Mouse (Mus musculus) stomach, embryonic 16.5 days (tissue): ENCODE data around the gene Pkd1l1. TPM values are rescaled to one million over a fixed set of nuclear protein-coding genes. Genes with fewer than 3 reads are reported as not detected.

Experiments used
- ATAC-seq: fragments of 200-750 bp; cut with Nextera tagmentation; 2 replicates; pipeline ENCODE4 v1.8.0; 2017; ENCODE audit warnings: moderate number of reproducible peaks, moderate TSS enrichment; ENCODE audit not compliant: insufficient read depth, low FRiP score
- H3K27ac ChIP-seq: fragments of 300-500 bp; sonication (generic); 2 replicates; pipeline ENCODE4 v1.5.1; 2014; ENCODE audit warnings: low read length
- H3K27me3 ChIP-seq: fragments of 300-500 bp; sonication (generic); 2 replicates; pipeline ENCODE4 v1.6.1; 2014; ENCODE audit warnings: low read length, control low read depth, mixed read lengths; ENCODE audit not compliant: control insufficient read depth, insufficient read depth
- H3K36me3 ChIP-seq: fragments of 300-500 bp; sonication (generic); 2 replicates; pipeline ENCODE4 v1.6.1; 2014; ENCODE audit warnings: low read length; ENCODE audit not compliant: control insufficient read depth, insufficient read depth
- H3K4me1 ChIP-seq: fragments of 300-500 bp; sonication (generic); 2 replicates; pipeline ENCODE4 v1.6.1; 2014; ENCODE audit warnings: low read length, control low read depth, mixed read lengths; ENCODE audit not compliant: control insufficient read depth, insufficient read depth
- H3K4me2 ChIP-seq: fragments of 300-500 bp; sonication (generic); 2 replicates; pipeline ENCODE4 v1.6.1; 2014; ENCODE audit warnings: low read depth, low read length, mixed read lengths
- H3K4me3 ChIP-seq: fragments of 300-500 bp; sonication (generic); replicated peaks from 2 replicates; pipeline ENCODE4 v1.5.1; 2014; ENCODE audit warnings: mild to moderate bottlenecking, low read length
- H3K9ac ChIP-seq: fragments of 300-500 bp; sonication (generic); 2 replicates; pipeline ENCODE4 v1.6.1; 2014; ENCODE audit warnings: low read length
- H3K9me3 ChIP-seq: fragments of 300-500 bp; sonication (generic); replicated peaks from 2 replicates; pipeline ENCODE4 v1.6.1; 2016; ENCODE audit warnings: low read length, control low read depth; ENCODE audit not compliant: control insufficient read depth
- WGBS: fragments of 180-500 bp; shearing (Covaris S2); extraction: QIAGEN DNeasy Blood & Tissue Kit; methylation state at CpG from one replicate; pipeline ENCODE4 v1.1.7; 2014; 5-methylcytosine and 5-hydroxymethylcytosine counted together
- polyA plus RNA-seq: library from polyadenylated mRNA; unstranded; fragments of >200 nt; fragmentation: Nextera tagmentation; extraction: Ambion mirVana; gene quantifications from 2 replicates; pipeline ENCODE4 v1.2.1, GENCODE M21; 2015

Gene Pkd1l1
- polyA plus RNA-seq, 1 experiment from 2014 or later = 0.09 TPM

DNA sequence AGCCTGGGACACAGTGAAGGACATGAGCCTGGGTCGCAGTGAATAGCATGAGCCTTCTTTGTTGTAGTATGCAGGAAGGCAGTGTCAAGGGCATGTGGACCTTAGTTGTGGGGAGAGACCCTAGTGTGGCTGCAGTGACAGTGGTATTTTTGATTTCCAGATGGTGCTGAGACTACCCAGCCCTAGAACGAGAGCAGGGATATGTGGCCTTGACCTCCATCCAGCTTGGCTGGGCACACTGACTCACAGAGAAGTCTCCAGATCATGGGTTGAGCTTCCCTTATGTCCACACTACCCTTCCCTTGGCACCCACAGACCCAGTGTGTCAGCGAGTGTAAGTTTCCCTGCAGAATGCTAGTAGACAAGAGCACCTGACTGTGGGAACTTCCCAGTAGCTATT, 178.0 kb downstream of the Pkd1l1 start:
- no peak overlapping the region for H3K9ac ChIP-seq

DNA sequence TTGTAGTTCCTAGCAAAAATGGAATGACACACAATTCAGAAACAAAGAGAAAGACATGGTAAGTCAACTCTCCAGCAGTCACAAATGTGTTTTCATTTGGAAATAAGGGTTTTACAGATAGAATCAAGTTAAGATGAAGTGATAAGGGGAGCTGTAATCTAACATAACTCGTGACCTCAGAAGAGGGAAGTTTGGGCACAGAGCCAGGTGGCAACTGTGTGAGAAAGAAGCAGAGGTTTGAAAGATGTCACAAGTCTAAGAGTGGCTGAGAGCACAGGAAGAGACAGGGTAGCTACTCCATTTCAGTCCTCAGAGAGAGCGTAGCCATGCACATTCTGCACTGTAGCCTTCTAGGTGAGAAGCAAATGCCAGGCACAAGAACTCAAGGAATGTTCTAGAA, 180.9 kb downstream of the Pkd1l1 start:
- Histone ChIP-seq H3K4me3 (no peak overlapping the region), H3K27ac (no peak overlapping the region), H3K9me3 (no peaks in the 10 kb centered on the region), H3K9ac (no peak overlapping the region), H3K4me2 (no peak overlapping the region), H3K4me1 (peaks cover 21% of the 10 kb centered on the region), H3K27me3 (no peaks in the 10 kb centered on the region), H3K36me3 (no peaks in the 10 kb centered on the region)
- 63% methylated on average over 2 of the region's 2 CpGs for WGBS
- no peak for ATAC-seq

More for the DNA sequence above, 178.0 kb downstream of the Pkd1l1 start:
- no peak overlapping the region for H3K4me3 ChIP-seq
- H3K36me3 ChIP-seq = no peaks in the 10 kb centered on the region
- no peak overlapping the region for H3K27ac ChIP-seq
- no peak overlapping the region for H3K4me2 ChIP-seq
- H3K27me3 ChIP-seq = no peaks in the 10 kb centered on the region
- peaks cover 12% of the 10 kb centered on the region for H3K4me1 ChIP-seq
- H3K9me3 ChIP-seq = no peaks in the 10 kb centered on the region
- no peak for ATAC-seq
- WGBS = 81% methylated on average over 3 of the region's 3 CpGs

DNA sequence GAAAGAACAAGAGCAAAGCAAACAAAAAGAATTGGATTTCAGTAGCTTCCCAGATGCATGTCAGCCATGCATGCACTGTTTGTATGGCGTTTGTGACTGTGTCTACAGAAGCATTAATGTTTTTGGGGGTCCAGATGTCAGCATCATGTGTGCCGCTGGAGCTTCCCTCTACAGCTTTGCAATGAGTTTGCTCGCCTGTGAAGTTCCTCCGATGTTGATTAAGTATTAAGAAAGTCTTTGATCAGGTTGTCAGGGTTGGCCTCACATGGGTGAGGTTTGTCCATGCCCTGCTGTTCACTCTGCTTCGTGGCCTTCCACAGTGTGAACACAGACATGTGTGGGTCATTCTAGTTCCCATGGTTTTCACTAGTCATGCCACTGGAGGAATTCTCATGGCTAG, 183.9 kb downstream of the Pkd1l1 start:
- Histone ChIP-seq H3K4me1 (peaks cover 18% of the 10 kb centered on the region), H3K4me2 (no peak overlapping the region), H3K27ac (peak overlapping the region; percentile 66), H3K27me3 (no peaks in the 10 kb centered on the region), H3K36me3 (no peaks in the 10 kb centered on the region), H3K9me3 (no peaks in the 10 kb centered on the region), H3K9ac (no peak overlapping the region), H3K4me3 (no peak overlapping the region)
- WGBS = 61% methylated on average over 5 of the region's 5 CpGs
- no peak for ATAC-seq

DNA sequence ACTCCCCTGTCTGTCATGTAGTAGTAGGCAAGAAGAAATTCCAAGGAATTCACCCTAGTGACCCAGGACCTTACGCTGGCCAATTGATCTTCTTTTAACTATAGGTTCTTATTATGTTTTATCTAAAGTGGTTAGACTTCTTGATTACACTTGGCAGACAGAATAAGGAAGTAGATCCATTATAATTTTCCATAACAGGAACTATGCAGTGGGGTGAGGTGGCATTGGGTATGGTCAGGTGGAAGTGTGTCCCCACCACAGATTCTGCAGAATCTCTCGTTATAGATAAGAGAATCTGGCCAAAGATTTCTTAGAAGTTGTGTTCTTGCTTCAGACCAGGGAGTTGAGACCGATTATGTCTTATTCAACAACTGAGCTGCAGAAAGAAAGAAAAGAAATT, 185.5 kb downstream of the Pkd1l1 start:
- Histone ChIP-seq H3K27me3 (no peaks in the 10 kb centered on the region), H3K9ac (no peak overlapping the region), H3K4me3 (no peak overlapping the region), H3K27ac (no peak overlapping the region), H3K4me2 (no peak overlapping the region), H3K36me3 (no peaks in the 10 kb centered on the region), H3K4me1 (peaks cover 18% of the 10 kb centered on the region), H3K9me3 (no peaks in the 10 kb centered on the region)
- no peak; the same call in 1 of the 2 replicates for ATAC-seq
- 64% methylated on average over 3 of the region's 3 CpGs for WGBS

DNA sequence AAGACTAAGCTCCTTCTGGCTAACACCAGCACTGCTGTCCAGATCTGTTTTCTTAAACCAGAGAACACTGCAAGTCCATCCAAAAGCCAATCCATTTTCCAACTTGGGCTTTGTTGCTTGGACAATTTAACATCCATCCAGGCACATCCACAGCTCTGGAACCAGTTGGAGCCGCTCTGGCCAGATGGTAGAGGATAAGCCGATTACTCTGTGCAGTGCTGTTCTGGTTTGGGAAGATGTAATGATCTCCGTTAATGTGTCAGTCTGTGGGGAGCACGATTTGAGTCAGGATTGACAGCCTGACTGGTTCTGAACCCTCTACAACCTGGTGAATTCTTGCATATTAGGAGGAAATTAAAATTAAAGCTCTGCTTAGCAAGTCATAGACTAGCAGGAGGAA, 188.7 kb downstream of the Pkd1l1 start:
- WGBS = 80% methylated on average over 4 of the region's 4 CpGs
- H3K9ac ChIP-seq = no peak overlapping the region

DNA sequence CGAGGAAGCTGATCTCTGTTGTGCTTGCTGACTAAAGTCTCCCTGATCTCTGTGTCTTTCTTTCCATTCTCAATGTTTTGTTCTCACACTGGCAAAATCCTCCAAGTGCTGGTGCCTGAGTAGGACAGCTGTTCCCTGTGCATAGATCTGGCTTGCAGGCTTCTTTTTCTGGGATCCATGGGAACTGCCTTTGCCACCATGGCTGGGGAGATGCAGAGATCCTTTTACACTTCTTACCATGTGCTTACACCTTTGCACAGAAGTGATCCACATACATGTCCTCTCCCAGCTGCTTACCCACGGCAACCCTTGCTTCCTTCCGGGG, 191.0 kb downstream of the Pkd1l1 start:
- ATAC-seq = no peak
- peak overlapping the region; percentile 65 for H3K27ac ChIP-seq
- WGBS = 58% methylated on average over 3 of the region's 3 CpGs

More for the DNA sequence above, 188.7 kb downstream of the Pkd1l1 start:
- Histone ChIP-seq H3K27me3 (no peaks in the 10 kb centered on the region), H3K4me3 (no peak overlapping the region), H3K36me3 (no peaks in the 10 kb centered on the region), H3K4me1 (peaks cover 23% of the 10 kb centered on the region), H3K27ac (no peak overlapping the region), H3K4me2 (no peak overlapping the region), H3K9me3 (no peaks in the 10 kb centered on the region)
- no peak for ATAC-seq

DNA sequence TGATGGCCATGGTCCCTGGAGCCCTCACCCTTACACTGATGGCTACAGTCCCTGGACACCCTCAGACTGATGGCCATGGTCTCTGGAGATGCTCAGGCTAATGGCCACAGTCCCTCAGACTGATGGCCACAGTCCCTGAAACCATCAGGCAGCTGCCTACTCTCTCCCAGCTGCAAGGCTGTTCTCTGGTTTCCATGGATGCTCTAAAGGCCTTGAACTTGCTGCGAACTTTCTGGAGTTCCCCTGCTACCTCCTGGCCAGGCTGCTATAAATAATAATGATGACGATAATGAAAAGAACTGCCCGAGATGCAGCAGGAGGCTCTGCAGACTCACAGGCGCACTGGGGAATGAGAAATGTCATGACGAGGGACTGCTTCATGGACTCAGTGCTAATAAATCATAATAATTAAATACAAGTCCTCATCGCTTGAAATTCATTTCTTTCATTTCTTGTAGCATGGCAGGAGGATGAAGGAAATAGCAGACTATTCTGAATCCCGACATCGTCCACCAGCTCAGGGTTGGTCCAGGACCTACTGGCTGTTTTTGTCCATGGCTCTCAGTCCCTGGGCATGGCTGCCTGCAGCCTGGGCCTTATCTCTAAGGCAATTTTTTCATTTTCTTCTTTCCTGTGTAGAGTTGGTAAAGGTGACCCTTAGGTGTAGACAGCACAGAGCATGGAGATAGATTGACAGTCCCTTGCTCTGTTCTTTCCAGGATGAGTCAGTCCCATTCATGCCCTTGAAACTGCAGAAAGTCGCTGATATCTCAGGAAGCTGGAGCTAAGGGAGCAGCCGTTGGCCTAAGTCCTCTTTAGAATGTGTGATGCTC, 191.5 kb downstream of the Pkd1l1 start:
- H3K36me3 ChIP-seq = no peaks in the 10 kb centered on the region
- no peak overlapping the region for H3K4me3 ChIP-seq
- peak; percentile 69; the same call in 1 of the 2 replicates for ATAC-seq
- no peaks in the 10 kb centered on the region for H3K27me3 ChIP-seq
- no peak overlapping the region for H3K4me2 ChIP-seq
- peaks cover 12% of the 10 kb centered on the region; the same call in 1 of the 2 replicates for H3K4me1 ChIP-seq
- H3K27ac ChIP-seq = peak overlapping the region; percentile 65
- H3K9ac ChIP-seq = no peak overlapping the region
- no peaks in the 10 kb centered on the region for H3K9me3 ChIP-seq
- 40% methylated on average over 10 of the region's 10 CpGs for WGBS

More for the DNA sequence above, 191.0 kb downstream of the Pkd1l1 start:
- H3K36me3 ChIP-seq = no peaks in the 10 kb centered on the region
- peaks cover 12% of the 10 kb centered on the region; the same call in 1 of the 2 replicates for H3K4me1 ChIP-seq
- no peaks in the 10 kb centered on the region for H3K27me3 ChIP-seq
- no peak overlapping the region for H3K4me3 ChIP-seq
- no peak overlapping the region for H3K4me2 ChIP-seq
- H3K9me3 ChIP-seq = no peaks in the 10 kb centered on the region
- H3K9ac ChIP-seq = no peak overlapping the region

DNA sequence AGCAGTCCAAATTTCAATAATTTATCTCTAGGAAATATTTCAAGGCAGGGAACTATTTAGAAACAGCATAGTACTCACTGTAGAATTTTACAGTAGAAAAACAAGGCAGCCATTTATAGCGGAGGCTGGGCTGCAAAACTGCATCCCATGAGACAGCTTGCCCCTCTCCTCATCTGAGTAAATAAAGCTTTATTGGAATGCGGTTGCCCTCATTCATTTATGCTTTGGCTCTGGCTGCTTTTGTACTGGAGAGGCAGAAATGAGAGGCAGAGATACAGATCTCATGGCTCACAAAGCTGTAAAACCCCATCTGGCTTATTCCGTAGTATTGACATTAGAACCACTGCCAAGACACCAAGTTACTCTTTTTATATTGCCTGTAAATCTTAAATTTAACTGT, 193.6 kb downstream of the Pkd1l1 start:
- 40% methylated on average over 3 of the region's 3 CpGs for WGBS
- Histone ChIP-seq H3K9me3 (no peaks in the 10 kb centered on the region), H3K27me3 (no peaks in the 10 kb centered on the region), H3K27ac (peak overlapping the region; percentile 54; the same call in 1 of the 2 replicates), H3K4me1 (peaks cover 12% of the 10 kb centered on the region; the same call in 1 of the 2 replicates), H3K4me3 (no peak overlapping the region), H3K4me2 (no peak overlapping the region), H3K36me3 (no peaks in the 10 kb centered on the region), H3K9ac (no peak overlapping the region)
- no peak for ATAC-seq
